Mouse (Mus musculus): ENCODE measurements around the gene Ensa. TPM values are rescaled to one million over a fixed set of nuclear protein-coding genes. Genes with fewer than 3 reads are reported as not detected.

Gene Ensa
- polyA plus RNA-seq, 1 experiment from 2014 or later, result 84.4 TPM

- H3K36me3 ChIP-seq (ENCODE audit: control insufficient read depth, insufficient read depth, low read length), result peaks cover 6% of the 10 kb centered on the region; the same call in 1 of the 2 replicates
- DNase-seq (ENCODE audit: low spot score) (no peak), ATAC-seq (ENCODE audit: insufficient read depth, low FRiP score, low TSS enrichment) (no peak)
- H3K9me3 ChIP-seq (ENCODE audit: control insufficient read depth, low read length), result no peaks in the 10 kb centered on the region
- H3K9ac ChIP-seq (ENCODE audit: low read length), result no peak overlapping the region
- H3K27me3 ChIP-seq (ENCODE audit: control insufficient read depth, insufficient read depth, low read length), result no peaks in the 10 kb centered on the region
- peaks cover 23% of the 10 kb centered on the region for H3K4me1 ChIP-seq (ENCODE audit: control insufficient read depth, insufficient read depth, low read length)
- no peak overlapping the region for H3K4me2 ChIP-seq (ENCODE audit: low read depth)
- no peak overlapping the region for H3K27ac ChIP-seq (ENCODE audit: low read depth, low read length)
- WGBS, result 93% methylated on average over 2 of the region's 2 CpGs
- no peak overlapping the region for H3K4me3 ChIP-seq (ENCODE audit: low read depth, low read length)
Observed at GRCm38 (mm10) chr3:95663486-95663885, 38.7 kb downstream of the Ensa start.

- ATAC-seq (ENCODE audit: insufficient read depth, low FRiP score, low TSS enrichment) (no peak), DNase-seq (ENCODE audit: low spot score) (no peak)
- H3K4me2 ChIP-seq (ENCODE audit: low read depth), result no peak overlapping the region
- H3K36me3 ChIP-seq (ENCODE audit: control insufficient read depth, insufficient read depth, low read length), result peaks cover 6% of the 10 kb centered on the region; the same call in 1 of the 2 replicates
- no peak overlapping the region for H3K4me3 ChIP-seq (ENCODE audit: low read depth, low read length)
- H3K27me3 ChIP-seq (ENCODE audit: control insufficient read depth, insufficient read depth, low read length), result no peaks in the 10 kb centered on the region
- H3K27ac ChIP-seq (ENCODE audit: low read depth, low read length), result no peak overlapping the region
- H3K4me1 ChIP-seq (ENCODE audit: control insufficient read depth, insufficient read depth, low read length), result peaks cover 23% of the 10 kb centered on the region
- no peak overlapping the region for H3K9ac ChIP-seq (ENCODE audit: low read length)
- 90% methylated on average over 3 of the region's 3 CpGs for WGBS
- H3K9me3 ChIP-seq (ENCODE audit: control insufficient read depth, low read length), result no peaks in the 10 kb centered on the region
Observed at GRCm38 (mm10) chr3:95663969-95664608, 39.3 kb downstream of the Ensa start.

- 90% methylated on average over 4 of the region's 4 CpGs for WGBS
- no peak for DNase-seq (ENCODE audit: low spot score)
- Histone ChIP-seq H3K9ac (ENCODE audit: low read length) (no peak overlapping the region), H3K4me2 (ENCODE audit: low read depth) (no peak overlapping the region), H3K27me3 (ENCODE audit: control insufficient read depth, insufficient read depth, low read length) (no peaks in the 10 kb centered on the region), H3K4me1 (ENCODE audit: control insufficient read depth, insufficient read depth, low read length) (peaks cover 23% of the 10 kb centered on the region), H3K9me3 (ENCODE audit: control insufficient read depth, low read length) (no peaks in the 10 kb centered on the region), H3K4me3 (ENCODE audit: low read depth, low read length) (no peak overlapping the region), H3K27ac (ENCODE audit: low read depth, low read length) (no peak overlapping the region), H3K36me3 (ENCODE audit: control insufficient read depth, insufficient read depth, low read length) (peaks cover 9% of the 10 kb centered on the region)
- ATAC-seq (ENCODE audit: insufficient read depth, low FRiP score, low TSS enrichment), result no peak
Observed at GRCm38 (mm10) chr3:95664940-95665352, 40.2 kb downstream of the Ensa start.

- Histone ChIP-seq H3K4me3 (ENCODE audit: low read depth, low read length) (no peak overlapping the region), H3K4me2 (ENCODE audit: low read depth) (no peak overlapping the region), H3K9me3 (ENCODE audit: control insufficient read depth, low read length) (no peaks in the 10 kb centered on the region), H3K27ac (ENCODE audit: low read depth, low read length) (no peak overlapping the region), H3K27me3 (ENCODE audit: control insufficient read depth, insufficient read depth, low read length) (no peaks in the 10 kb centered on the region), H3K36me3 (ENCODE audit: control insufficient read depth, insufficient read depth, low read length) (peaks cover 6% of the 10 kb centered on the region), H3K4me1 (ENCODE audit: control insufficient read depth, insufficient read depth, low read length) (peaks cover 13% of the 10 kb centered on the region), H3K9ac (ENCODE audit: low read length) (no peak overlapping the region)
- no peak for DNase-seq (ENCODE audit: low spot score)
- 61% methylated on average over 6 of the region's 6 CpGs for WGBS
- ATAC-seq (ENCODE audit: insufficient read depth, low FRiP score, low TSS enrichment), result no peak
Observed at GRCm38 (mm10) chr3:95666124-95666844, 41.5 kb downstream of the Ensa start.

- Histone ChIP-seq H3K27ac (ENCODE audit: low read depth, low read length) (peak overlapping the region; percentile 20; the same call in 1 of the 2 replicates), H3K9me3 (ENCODE audit: control insufficient read depth, low read length) (no peaks in the 10 kb centered on the region), H3K4me3 (ENCODE audit: low read depth, low read length) (no peak overlapping the region), H3K27me3 (ENCODE audit: control insufficient read depth, insufficient read depth, low read length) (no peaks in the 10 kb centered on the region), H3K4me1 (ENCODE audit: control insufficient read depth, insufficient read depth, low read length) (peaks cover 11% of the 10 kb centered on the region), H3K4me2 (ENCODE audit: low read depth) (no peak overlapping the region), H3K9ac (ENCODE audit: low read length) (no peak overlapping the region), H3K36me3 (ENCODE audit: control insufficient read depth, insufficient read depth, low read length) (peaks cover 6% of the 10 kb centered on the region)
- ATAC-seq (ENCODE audit: insufficient read depth, low FRiP score, low TSS enrichment) (no peak), DNase-seq (ENCODE audit: low spot score) (no peak)
- 76% methylated on average over 4 of the region's 4 CpGs for WGBS
Observed at GRCm38 (mm10) chr3:95667521-95667920, 42.7 kb downstream of the Ensa start.

GRCm38 (mm10) chr3:95668026-95668425 lies 43.2 kb downstream of the Ensa start:
- 48% methylated on average over 7 of the region's 7 CpGs for WGBS
- H3K9ac ChIP-seq (ENCODE audit: low read length), result no peak overlapping the region
- peaks cover 6% of the 10 kb centered on the region for H3K36me3 ChIP-seq (ENCODE audit: control insufficient read depth, insufficient read depth, low read length)
- H3K27ac ChIP-seq (ENCODE audit: low read depth, low read length), result peak overlapping the region; percentile 20; the same call in 1 of the 2 replicates
- H3K4me2 ChIP-seq (ENCODE audit: low read depth), result no peak overlapping the region
- peaks cover 7% of the 10 kb centered on the region for H3K4me1 ChIP-seq (ENCODE audit: control insufficient read depth, insufficient read depth, low read length)
- no peaks in the 10 kb centered on the region for H3K27me3 ChIP-seq (ENCODE audit: control insufficient read depth, insufficient read depth, low read length)
- no peak overlapping the region for H3K4me3 ChIP-seq (ENCODE audit: low read depth, low read length)
- H3K9me3 ChIP-seq (ENCODE audit: control insufficient read depth, low read length), result no peaks in the 10 kb centered on the region
- DNase-seq (ENCODE audit: low spot score) (peak; percentile 41), ATAC-seq (ENCODE audit: insufficient read depth, low FRiP score, low TSS enrichment) (0 out of 2 replicates have a peak, but pooled peaks have one; percentile 30)

GRCm38 (mm10) chr3:95668589-95669308 lies 44.0 kb downstream of the Ensa start:
- no peaks in the 10 kb centered on the region for H3K9me3 ChIP-seq (ENCODE audit: control insufficient read depth, low read length)
- H3K9ac ChIP-seq (ENCODE audit: low read length), result no peak overlapping the region
- 91% methylated on average over 7 of the region's 7 CpGs for WGBS
- H3K4me2 ChIP-seq (ENCODE audit: low read depth), result no peak overlapping the region
- peaks cover 9% of the 10 kb centered on the region for H3K4me1 ChIP-seq (ENCODE audit: control insufficient read depth, insufficient read depth, low read length)
- H3K27ac ChIP-seq (ENCODE audit: low read depth, low read length), result no peak overlapping the region
- ATAC-seq (ENCODE audit: insufficient read depth, low FRiP score, low TSS enrichment) (no peak), DNase-seq (ENCODE audit: low spot score) (no peak)
- H3K27me3 ChIP-seq (ENCODE audit: control insufficient read depth, insufficient read depth, low read length), result no peaks in the 10 kb centered on the region
- H3K36me3 ChIP-seq (ENCODE audit: control insufficient read depth, insufficient read depth, low read length), result peaks cover 6% of the 10 kb centered on the region
- no peak overlapping the region for H3K4me3 ChIP-seq (ENCODE audit: low read depth, low read length)

GRCm38 (mm10) chr3:95669309-95669665 lies 44.5 kb downstream of the Ensa start:
- no peaks in the 10 kb centered on the region for H3K27me3 ChIP-seq (ENCODE audit: control insufficient read depth, insufficient read depth, low read length)
- H3K36me3 ChIP-seq (ENCODE audit: control insufficient read depth, insufficient read depth, low read length), result peaks cover 6% of the 10 kb centered on the region
- no peak overlapping the region for H3K27ac ChIP-seq (ENCODE audit: low read depth, low read length)
- no peak overlapping the region for H3K4me3 ChIP-seq (ENCODE audit: low read depth, low read length)
- DNase-seq (ENCODE audit: low spot score), result no peak
- no peak overlapping the region for H3K4me2 ChIP-seq (ENCODE audit: low read depth)
- H3K4me1 ChIP-seq (ENCODE audit: control insufficient read depth, insufficient read depth, low read length), result peaks cover 11% of the 10 kb centered on the region
- ATAC-seq (ENCODE audit: insufficient read depth, low FRiP score, low TSS enrichment), result no peak
- H3K9ac ChIP-seq (ENCODE audit: low read length), result no peak overlapping the region
- H3K9me3 ChIP-seq (ENCODE audit: control insufficient read depth, low read length), result no peaks in the 10 kb centered on the region
- WGBS, result 86% methylated on average over 3 of the region's 3 CpGs

Measured in neural tube, embryonic 11.5 days (tissue).